Mouse (Mus musculus): ENCODE data around the gene Clec4a3. TPM values are rescaled to one million over a fixed set of nuclear protein-coding genes. Genes with fewer than 3 reads are reported as not detected.
"Not testable (repeated sequence)": the region's sequence is repeated elsewhere in the genome, so short reads cannot be mapped to it uniquely, and the experiment has no call there.

Gene Clec4a3
- polyA plus RNA-seq, 1 experiment: 0.32 TPM

- no peak within 1 kb of the TSS for H3K27ac ChIP-seq (ENCODE audit: control insufficient read depth, insufficient read depth, low read depth, low read length)
- no peaks in the 10 kb centered on the region for H3K36me3 ChIP-seq (ENCODE audit: control insufficient read depth, insufficient read depth, low read length)
- no peaks in the 10 kb centered on the region for H3K4me1 ChIP-seq (ENCODE audit: control insufficient read depth, insufficient read depth, low read length)
- H3K27me3 ChIP-seq (ENCODE audit: control insufficient read depth, insufficient read depth, low read length): no peaks in the 10 kb centered on the region
- TF ChIP-seq CTCF (IDR thresholded peaks at IDR 0.05; ENCODE audit: control insufficient read depth, insufficient read depth, insufficient replicate concordance, low read depth, low read length) (no peak), POLR2A (IDR thresholded peaks at IDR 0.05; ENCODE audit: control insufficient read depth, low read depth, low read length) (no peak)
- no peak within 1 kb of the TSS for H3K4me3 ChIP-seq (ENCODE audit: control insufficient read depth, low read depth, low read length)
Observed at GRCm38 (mm10) chr6:122989876-122990437, 37.6 kb downstream of the Clec4a3 start, which contains the start of gene Clec4a4. Clec4a4 (plus strand) TSS chr6:122990367.

GRCm38 (mm10) chr6:123004696-123005095 is 52.4 kb downstream of the Clec4a3 start:
- not testable (repeated sequence) for H3K27me3 ChIP-seq (ENCODE audit: control insufficient read depth, insufficient read depth, low read length); H3K4me3 ChIP-seq (ENCODE audit: control insufficient read depth, low read depth, low read length); H3K36me3 ChIP-seq (ENCODE audit: control insufficient read depth, insufficient read depth, low read length)

GRCm38 (mm10) chr6:123005591-123005990 is 53.3 kb downstream of the Clec4a3 start:
- no peak overlapping the region for H3K27ac ChIP-seq (ENCODE audit: control insufficient read depth, insufficient read depth, low read depth, low read length)
- H3K4me1 ChIP-seq (ENCODE audit: control insufficient read depth, insufficient read depth, low read length): no peaks in the 10 kb centered on the region
- H3K27me3 ChIP-seq (ENCODE audit: control insufficient read depth, insufficient read depth, low read length): no peaks in the 10 kb centered on the region
- TF ChIP-seq CTCF (IDR thresholded peaks at IDR 0.05; ENCODE audit: control insufficient read depth, insufficient read depth, insufficient replicate concordance, low read depth, low read length): peak; percentile 40; the same call in 1 of the 2 replicates
- TF ChIP-seq POLR2A (IDR thresholded peaks at IDR 0.05; ENCODE audit: control insufficient read depth, low read depth, low read length): no peak
- H3K36me3 ChIP-seq (ENCODE audit: control insufficient read depth, insufficient read depth, low read length): no peaks in the 10 kb centered on the region
- no peak overlapping the region for H3K4me3 ChIP-seq (ENCODE audit: control insufficient read depth, low read depth, low read length)

More at GRCm38 (mm10) chr6:123004696-123005095, 52.4 kb downstream of the Clec4a3 start:
- not testable (repeated sequence) for H3K27ac ChIP-seq (ENCODE audit: control insufficient read depth, insufficient read depth, low read depth, low read length); H3K4me1 ChIP-seq (ENCODE audit: control insufficient read depth, insufficient read depth, low read length)

Other genes with a start within 250 kb of the Clec4a3 start
- 0.08 and 0.10 TPM in 2 replicates for gene Nanog, start 245.0 kb upstream of the Clec4a3 start, polyA plus RNA-seq (2012; rRNA removed)
- 703 and 947 TPM in 2 replicates for gene Slc2a3, start 150.9 kb upstream of the Clec4a3 start, polyA plus RNA-seq (2012; rRNA removed)
- gene Foxj2, start 132.6 kb upstream of the Clec4a3 start, polyA plus RNA-seq (2012; rRNA removed): 3.0 and 3.7 TPM in 2 replicates
- gene C3ar1, start 96.4 kb upstream of the Clec4a3 start, polyA plus RNA-seq (2012; rRNA removed): 0.60 and 0.67 TPM in 2 replicates
- 9.9 and 13.2 TPM in 2 replicates for gene Necap1, start 78.0 kb upstream of the Clec4a3 start, polyA plus RNA-seq (2012; rRNA removed)
- gene Clec4a1, start 30.7 kb upstream of the Clec4a3 start, polyA plus RNA-seq (2012; rRNA removed): 0.48 and 0.58 TPM in 2 replicates
- gene Clec4a4, start 37.9 kb downstream of the Clec4a3 start, polyA plus RNA-seq (2012; rRNA removed): 0.19 TPM in 1 of 2 replicates, not detected in the other
- gene Clec4b1, start 97.4 kb downstream of the Clec4a3 start, polyA plus RNA-seq (2012; rRNA removed): 0.26 and 0.32 TPM in 2 replicates
- gene Clec4a2, start 153.9 kb downstream of the Clec4a3 start, polyA plus RNA-seq (2012; rRNA removed): 3.9 and 4.1 TPM in 2 replicates
- not detected in 2 replicates for gene Clec4b2, start 220.4 kb downstream of the Clec4a3 start, polyA plus RNA-seq (2012; rRNA removed)

Data from testis, adult 2 months (tissue).